Mouse (Mus musculus) adrenal gland, adult 8-10 months (tissue): ENCODE data around the gene Actrt3. TPM values are rescaled to one million over a fixed set of nuclear protein-coding genes. Genes with fewer than 3 reads are reported as not detected.
"Not testable (repeated sequence)": the region's sequence is repeated elsewhere in the genome, so short reads cannot be mapped to it uniquely, and the experiment has no call there.

Experiments
- DNase-seq: peaks from one replicate; pipeline ENCODE4 v3.0.0; 2022
- total RNA-seq, 4 experiments: library from RNA; stranded (reverse); gene quantifications; 2 replicates each; pipeline ENCODE4 v1.2.4; 2022

The Actrt3 gene
- total RNA-seq, 4 experiments from 2014 or later = 0.24 TPM; not detected in 3

DNA sequence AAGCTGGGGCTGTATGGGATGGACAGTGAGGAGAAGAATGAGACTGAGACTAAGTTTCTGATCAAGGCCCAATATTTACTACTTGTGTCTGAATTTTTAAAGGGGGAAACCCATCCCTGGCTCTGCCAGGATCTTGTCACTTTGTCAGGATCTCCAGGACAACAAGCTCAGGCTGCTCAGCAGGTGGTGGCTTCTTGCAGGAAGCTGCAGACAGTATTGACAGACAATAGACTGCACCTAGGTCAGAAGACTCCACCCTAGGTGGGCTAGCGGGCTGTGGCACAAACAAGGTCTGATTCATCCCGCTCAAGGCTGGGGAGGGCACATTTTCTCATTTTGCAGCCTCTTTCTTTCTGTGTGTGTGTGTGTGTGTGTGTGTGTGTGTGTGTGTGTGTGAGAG, 26.2 kb downstream of the Actrt3 start:
- no peak for DNase-seq

DNA sequence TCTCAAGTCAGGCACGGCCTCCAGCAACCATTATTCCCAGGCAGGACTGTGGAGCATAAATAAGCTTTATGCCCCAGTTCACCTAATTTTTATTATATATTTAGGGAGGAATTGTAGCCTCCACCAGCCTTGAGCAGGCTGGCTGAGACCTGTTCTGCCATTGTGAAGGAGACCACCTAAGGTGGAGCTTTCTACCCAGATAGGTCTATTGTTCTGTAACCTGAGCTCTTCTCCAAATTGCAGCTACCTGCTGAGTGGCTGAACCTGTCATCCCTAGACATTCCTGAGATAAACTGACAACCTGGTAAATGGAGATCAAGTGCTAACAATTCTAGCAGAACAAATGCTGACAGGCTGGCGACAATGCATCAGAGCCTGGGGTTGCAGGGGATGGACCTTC, 33.4 kb downstream of the Actrt3 start:
- DNase-seq = not testable (repeated sequence)

DNA sequence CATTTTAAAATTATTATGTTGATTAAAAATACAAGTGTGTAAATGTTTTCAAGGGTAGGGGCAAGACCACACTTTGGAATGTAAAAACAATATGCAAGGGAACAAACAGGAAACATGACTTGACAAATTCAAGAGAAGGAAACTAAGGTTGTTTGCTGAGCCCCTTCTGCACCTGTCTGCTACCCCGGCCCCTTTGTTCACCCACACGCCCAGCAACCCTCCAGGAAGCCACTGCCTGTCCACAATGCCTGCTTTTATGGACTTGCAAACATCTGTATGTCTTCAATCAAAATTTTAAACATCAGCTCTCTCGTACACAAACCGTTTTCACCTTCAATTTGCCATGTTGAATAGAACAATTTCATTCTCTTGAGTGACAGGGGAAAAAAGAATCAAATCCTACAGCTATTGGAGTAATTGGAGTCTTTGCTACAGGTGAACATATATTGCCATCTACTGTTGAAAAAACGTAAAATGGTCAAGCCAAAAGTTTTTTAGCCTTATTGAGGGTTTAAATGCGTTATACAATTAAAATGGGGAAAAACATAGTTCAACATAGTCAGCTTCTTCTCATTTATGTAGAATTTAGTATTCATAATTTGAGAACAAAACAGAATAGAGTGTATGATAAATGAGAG, 38.9 kb downstream of the Actrt3 start:
- DNase-seq = no peak

DNA sequence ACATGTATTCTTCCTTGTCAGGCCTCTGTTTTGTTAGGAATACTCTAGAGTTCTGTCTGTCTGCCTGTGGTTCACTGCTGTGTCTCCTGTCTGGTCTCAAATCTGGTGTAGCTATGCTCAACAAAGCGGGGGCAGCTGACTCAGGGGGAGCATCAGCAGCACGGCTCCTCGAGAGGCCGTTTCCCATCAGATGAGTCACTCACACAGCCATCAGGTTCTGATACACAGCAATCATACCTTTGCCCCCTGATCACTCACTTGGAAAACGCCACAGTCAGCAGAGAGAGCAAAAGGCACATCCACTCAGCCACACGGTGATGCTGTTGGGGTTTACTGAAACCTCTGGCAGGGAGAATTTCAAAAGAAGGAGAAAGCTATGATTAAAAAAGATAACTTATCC, 46.0 kb downstream of the Actrt3 start:
- DNase-seq = no peak

DNA sequence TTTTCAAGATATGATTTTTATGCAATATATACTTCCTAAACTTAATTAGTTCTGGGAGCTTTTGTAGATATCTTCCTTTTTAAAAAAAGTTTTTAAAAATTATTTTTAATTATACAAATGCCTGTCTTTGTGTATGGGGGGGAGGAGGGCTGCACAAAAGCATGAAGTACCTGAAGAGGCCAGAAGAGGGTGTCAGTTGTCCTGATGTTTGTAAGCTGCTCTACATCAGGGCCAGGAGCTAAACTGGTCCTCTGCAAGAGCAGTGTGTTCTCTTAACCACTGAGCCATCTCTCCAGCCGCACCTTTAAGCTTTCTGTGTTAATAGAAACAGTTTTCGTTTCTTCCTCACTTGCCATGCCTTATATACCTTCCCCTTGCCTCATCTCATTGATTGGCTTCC, 49.5 kb downstream of the Actrt3 start:
- DNase-seq = no peak

DNA sequence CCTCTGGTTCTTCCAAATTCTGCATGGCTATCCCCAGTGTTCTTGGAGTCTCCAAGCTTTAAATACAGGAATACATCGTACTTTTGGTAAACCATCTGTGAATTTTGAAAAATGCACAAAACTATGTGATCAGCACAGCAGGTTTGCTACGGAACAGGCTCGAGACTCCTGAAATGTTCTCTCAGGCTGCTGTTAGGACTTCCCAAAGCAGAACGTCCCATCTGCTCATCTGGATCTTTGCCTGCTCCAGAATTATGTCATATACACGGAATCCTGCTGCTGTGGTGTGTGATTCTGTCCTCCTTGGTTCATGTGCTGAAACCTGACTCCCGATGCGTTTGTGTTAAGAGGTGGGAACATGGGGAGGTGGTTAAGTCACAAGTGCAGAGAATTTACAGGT, 50.8 kb downstream of the Actrt3 start:
- no peak for DNase-seq

DNA sequence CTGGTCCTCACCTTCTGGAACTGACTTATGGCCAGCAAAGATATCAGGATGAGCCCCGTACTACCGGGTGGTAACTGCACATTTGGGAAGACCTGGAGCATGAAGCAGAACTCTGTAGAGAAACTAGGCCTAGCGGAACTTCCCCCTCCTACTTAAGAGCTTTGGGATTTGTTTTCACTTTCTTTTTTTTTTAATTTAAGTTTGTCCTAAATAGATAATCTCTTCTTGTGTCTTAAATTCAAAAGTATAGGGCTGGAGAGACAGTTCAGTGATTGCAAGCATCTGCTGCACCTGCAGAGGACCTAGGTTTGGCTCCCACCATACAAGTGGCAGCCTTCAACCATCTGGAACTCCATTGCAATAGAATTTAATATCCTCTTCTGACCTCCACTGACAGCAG, 51.8 kb downstream of the Actrt3 start, which contains the start of gene Mecom:
Gene Mecom, minus strand, starts transcription at position 101 of the 400 bp plus-strand sequence.
- no peak for DNase-seq

Other genes with a start within 250 kb of the Actrt3 start
- gene Mecom, start 51.9 kb downstream of the Actrt3 start, total RNA-seq = 1 to 10 TPM; 5.9 to 8.9 (median 6.3) TPM
- 10 to 100 TPM; 17.2 to 25.9 (median 20.4) TPM for gene Mynn, start 2.1 kb upstream of the Actrt3 start, total RNA-seq
- not detected for gene Lrriq4, start 44.6 kb upstream of the Actrt3 start, total RNA-seq
- not detected for gene Lrrc34, start 47.9 kb upstream of the Actrt3 start, total RNA-seq
- under 1 TPM in 1 of 4 experiments, not detected in 3; 0.15 TPM for gene Lrrc31, start 99.9 kb upstream of the Actrt3 start, total RNA-seq
- not detected for gene Samd7, start 146.4 kb upstream of the Actrt3 start, total RNA-seq
- 100 to 1,000 TPM in 2 of 4 experiments, 10 to 100 TPM in 2; 91.1 to 113 (median 104) TPM for gene Sec62, start 192.9 kb upstream of the Actrt3 start, total RNA-seq